Mouse (Mus musculus) forebrain, postnatal 0 days (tissue): ENCODE data around the gene Eri3. TPM values are rescaled to one million over a fixed set of nuclear protein-coding genes. Genes with fewer than 3 reads are reported as not detected.

Experiments
- ATAC-seq: fragments of 200-750 bp; cut with Nextera tagmentation; 2 replicates; pipeline ENCODE4 v1.8.0; 2017; ENCODE audit warnings: mild to moderate bottlenecking, moderate library complexity
- DNase-seq: peaks from one replicate; pipeline ENCODE4 v3.0.0-alpha.2; 2015
- H3K27ac ChIP-seq: fragments of 300-500 bp; sonication (generic); 2 replicates; pipeline ENCODE4 v1.5.1; 2014; ENCODE audit warnings: low read depth, mild to moderate bottlenecking, antibody characterized with exemption, low read length, moderate library complexity, mixed read lengths
- H3K27me3 ChIP-seq: fragments of 300-500 bp; sonication (generic); 2 replicates; pipeline ENCODE4 v1.6.1; 2014; ENCODE audit warnings: mild to moderate bottlenecking, low read length, mixed read lengths; ENCODE audit not compliant: insufficient read depth
- H3K36me3 ChIP-seq: fragments of 300-500 bp; sonication (generic); 2 replicates; pipeline ENCODE4 v1.6.1; 2014; ENCODE audit warnings: mild to moderate bottlenecking, moderate library complexity; ENCODE audit not compliant: insufficient read depth
- H3K4me1 ChIP-seq: fragments of 300-500 bp; sonication (generic); 2 replicates; pipeline ENCODE4 v1.6.1; 2014; ENCODE audit warnings: antibody characterized with exemption; ENCODE audit not compliant: insufficient read depth
- H3K4me2 ChIP-seq: fragments of 300-500 bp; sonication (generic); 2 replicates; pipeline ENCODE4 v1.6.1; 2014; ENCODE audit warnings: low read depth, mild to moderate bottlenecking, moderate library complexity
- H3K4me3 ChIP-seq: fragments of 300-500 bp; sonication (generic); 2 replicates; pipeline ENCODE4 v1.5.1; 2014; ENCODE audit warnings: low read depth, low read length, mixed read lengths
- H3K9ac ChIP-seq: fragments of 300-500 bp; sonication (generic); 2 replicates; pipeline ENCODE4 v1.6.1; 2014; ENCODE audit warnings: mild to moderate bottlenecking
- H3K9me3 ChIP-seq: fragments of 300-500 bp; sonication (generic); 2 replicates; pipeline ENCODE4 v1.6.1; 2016; ENCODE audit warnings: low read length
- CTCF ChIP-seq: sonication (generic); IDR thresholded peaks from 2 replicates; pipeline ENCODE4 v1.5.1; 2016; ENCODE audit warnings: antibody characterized with exemption, control low read depth, low read depth
- WGBS: fragments of 180-500 bp; shearing (Covaris S2); extraction: QIAGEN DNeasy Blood & Tissue Kit; methylation state at CpG from one replicate; pipeline ENCODE4 v1.1.7; 2014; 5-methylcytosine and 5-hydroxymethylcytosine counted together
- polyA plus RNA-seq: library from polyadenylated mRNA; unstranded; fragments of >200 nt; fragmentation: Nextera tagmentation; extraction: Ambion mirVana; gene quantifications from 2 replicates; pipeline ENCODE4 v1.2.1, GENCODE M21; 2015
- total RNA-seq: library from RNA; depleted of rRNA; stranded (reverse); fragments of >200 nt; gene quantifications from 2 replicates; pipeline ENCODE4 v1.2.3, GENCODE M21; 2014

The Eri3 gene
- total and polyA plus RNA-seq, 2 experiments from 2014 or later, result 269 to 379 TPM

DNA sequence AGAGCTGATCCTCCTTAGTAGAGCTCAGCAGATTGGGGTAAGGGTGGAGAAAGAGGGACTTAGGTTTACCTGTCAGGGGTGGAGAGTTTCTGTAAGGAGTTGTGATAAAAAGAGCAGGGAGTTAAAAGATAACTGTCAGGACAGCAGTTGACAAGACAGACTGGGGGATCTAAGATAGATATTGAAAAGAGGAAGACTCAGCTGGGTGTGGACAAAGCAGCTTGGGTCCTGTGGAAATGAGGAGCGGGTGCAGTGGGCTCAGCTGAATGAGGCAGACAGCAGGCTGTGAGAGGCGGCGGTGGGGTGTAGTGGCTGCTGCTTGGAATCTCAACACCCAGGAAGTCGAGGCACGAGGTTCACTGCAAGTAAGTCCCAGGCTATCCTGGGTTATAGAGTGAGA, 72.1 kb downstream of the Eri3 start:
- peaks cover 28% of the 10 kb centered on the region for H3K36me3 ChIP-seq
- ATAC-seq (no peak), DNase-seq (no peak)
- no peak overlapping the region for H3K4me3 ChIP-seq
- H3K9me3 ChIP-seq, result no peaks in the 10 kb centered on the region
- no peaks in the 10 kb centered on the region for H3K4me1 ChIP-seq
- H3K27ac ChIP-seq, result no peak overlapping the region
- no peaks in the 10 kb centered on the region for H3K27me3 ChIP-seq
- TF ChIP-seq CTCF, result no peak
- WGBS, result 90% methylated on average over 5 of the region's 5 CpGs
- H3K9ac ChIP-seq, result no peak overlapping the region
- no peak overlapping the region for H3K4me2 ChIP-seq

DNA sequence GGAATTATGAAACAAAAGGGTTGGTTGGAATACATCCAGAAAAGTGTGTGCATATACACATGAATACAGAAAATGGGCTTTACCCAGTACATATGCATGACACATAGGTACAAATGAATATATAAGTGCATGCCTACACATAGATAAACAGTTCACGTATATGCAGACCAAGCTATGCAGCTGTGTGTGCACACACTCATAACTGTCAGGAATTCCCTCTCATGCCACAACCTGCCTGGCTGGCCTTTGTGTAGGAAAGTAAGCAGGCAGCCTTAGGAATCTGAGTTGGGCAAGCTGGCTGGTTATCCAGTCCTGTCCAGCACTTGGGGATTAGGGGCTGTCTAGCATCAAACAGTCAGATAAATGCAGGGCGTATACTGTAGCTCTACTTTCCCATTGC, 72.9 kb downstream of the Eri3 start:
- no peaks in the 10 kb centered on the region for H3K4me1 ChIP-seq
- H3K4me2 ChIP-seq, result no peak overlapping the region
- no peaks in the 10 kb centered on the region for H3K9me3 ChIP-seq
- no peak for DNase-seq
- ATAC-seq, result no peak
- no peaks in the 10 kb centered on the region for H3K27me3 ChIP-seq
- peaks cover 28% of the 10 kb centered on the region for H3K36me3 ChIP-seq
- no peak overlapping the region for H3K27ac ChIP-seq
- TF ChIP-seq CTCF, result no peak
- 80% methylated on average over 2 of the region's 2 CpGs for WGBS
- no peak overlapping the region for H3K9ac ChIP-seq
- no peak overlapping the region for H3K4me3 ChIP-seq

- DNase-seq (no peak), ATAC-seq (no peak)
- H3K4me2 ChIP-seq, result no peak overlapping the region
- H3K4me3 ChIP-seq, result no peak overlapping the region
- H3K27ac ChIP-seq, result no peak overlapping the region
- H3K4me1 ChIP-seq, result no peaks in the 10 kb centered on the region
- H3K27me3 ChIP-seq, result no peaks in the 10 kb centered on the region
- TF ChIP-seq CTCF, result no peak
- H3K9ac ChIP-seq, result no peak overlapping the region
- H3K36me3 ChIP-seq, result peaks cover 24% of the 10 kb centered on the region
- WGBS, result 94% methylated on average over 5 of the region's 5 CpGs
- H3K9me3 ChIP-seq, result no peaks in the 10 kb centered on the region
Measured at GRCm38 (mm10) chr4:117624660-117625059, 74.5 kb downstream of the Eri3 start.

DNA sequence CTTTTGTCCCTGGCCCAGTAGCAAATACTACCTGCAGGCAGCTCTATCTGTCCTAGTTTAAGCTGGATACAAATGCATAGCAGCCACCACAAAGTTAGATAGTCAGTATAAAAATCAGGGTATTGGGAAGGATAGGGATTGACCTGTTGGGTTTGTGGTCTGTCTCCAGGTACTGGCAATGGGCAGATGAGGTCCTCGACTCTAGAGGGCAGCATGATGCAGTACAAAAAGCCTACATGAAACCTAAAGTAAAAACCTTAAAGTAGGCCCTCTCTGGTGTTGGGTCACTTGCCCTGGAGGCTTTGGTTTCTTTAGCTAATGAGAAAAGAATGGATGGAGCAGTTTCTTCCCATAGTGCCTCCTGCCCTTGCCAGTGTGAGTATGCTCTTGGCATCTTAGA, 78.3 kb downstream of the Eri3 start:
- H3K9me3 ChIP-seq, result no peaks in the 10 kb centered on the region
- H3K4me3 ChIP-seq, result no peak overlapping the region
- H3K27ac ChIP-seq, result no peak overlapping the region
- H3K4me2 ChIP-seq, result no peak overlapping the region
- DNase-seq (no peak), ATAC-seq (no peak)
- H3K36me3 ChIP-seq, result peaks cover 6% of the 10 kb centered on the region; the same call in 1 of the 2 replicates
- H3K9ac ChIP-seq, result no peak overlapping the region
- no peaks in the 10 kb centered on the region for H3K27me3 ChIP-seq
- WGBS, result 60% methylated on average over 1 of the region's 1 CpGs
- TF ChIP-seq CTCF, result peak; percentile 22
- H3K4me1 ChIP-seq, result no peaks in the 10 kb centered on the region

- DNase-seq (no peak), ATAC-seq (no peak)
- Histone ChIP-seq H3K27me3 (no peaks in the 10 kb centered on the region), H3K27ac (no peak overlapping the region), H3K4me2 (no peak overlapping the region), H3K9ac (no peak overlapping the region), H3K36me3 (peaks cover 5% of the 10 kb centered on the region; the same call in 1 of the 2 replicates), H3K4me1 (no peaks in the 10 kb centered on the region), H3K4me3 (no peak overlapping the region), H3K9me3 (no peaks in the 10 kb centered on the region)
- WGBS, result 68% methylated on average over 6 of the region's 6 CpGs
- TF ChIP-seq CTCF, result no peak
Measured at GRCm38 (mm10) chr4:117630053-117630670, 80.0 kb downstream of the Eri3 start.

DNA sequence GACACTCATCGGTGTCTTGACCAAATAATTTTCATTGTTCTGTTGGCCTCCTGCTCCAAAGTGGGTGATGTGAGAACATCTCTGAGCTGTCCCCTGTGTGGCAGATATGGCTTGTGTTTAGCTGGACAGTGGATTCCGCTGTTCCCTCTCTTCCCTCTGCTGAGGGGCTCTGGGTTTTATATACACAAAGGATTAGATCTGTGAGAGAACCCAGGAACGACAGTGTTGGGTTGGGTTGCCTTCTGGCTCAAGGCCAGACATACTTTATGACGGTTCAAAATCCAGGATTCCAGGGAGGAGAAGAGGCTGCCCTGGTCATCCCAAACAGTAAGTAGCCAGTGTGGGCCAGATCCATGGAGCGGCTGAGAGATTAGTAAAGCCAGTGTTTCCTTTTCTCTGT, 83.4 kb downstream of the Eri3 start:
- 60% methylated on average over 5 of the region's 5 CpGs for WGBS
- Histone ChIP-seq H3K36me3 (no peaks in the 10 kb centered on the region), H3K27ac (no peak overlapping the region), H3K27me3 (no peaks in the 10 kb centered on the region), H3K9ac (no peak overlapping the region), H3K4me3 (no peak overlapping the region), H3K4me2 (no peak overlapping the region), H3K4me1 (no peaks in the 10 kb centered on the region; the same call in 1 of the 2 replicates), H3K9me3 (no peaks in the 10 kb centered on the region)
- ATAC-seq (no peak), DNase-seq (no peak)
- TF ChIP-seq CTCF, result no peak

- Histone ChIP-seq H3K36me3 (no peaks in the 10 kb centered on the region), H3K27me3 (no peaks in the 10 kb centered on the region), H3K9me3 (no peaks in the 10 kb centered on the region), H3K27ac (no peak overlapping the region), H3K4me2 (no peak overlapping the region), H3K4me3 (no peak overlapping the region), H3K4me1 (no peaks in the 10 kb centered on the region; the same call in 1 of the 2 replicates), H3K9ac (no peak overlapping the region)
- TF ChIP-seq CTCF, result no peak
- DNase-seq (no peak), ATAC-seq (no peak)
- 92% methylated on average over 7 of the region's 7 CpGs for WGBS
Measured at GRCm38 (mm10) chr4:117634642-117635041, 84.5 kb downstream of the Eri3 start.
